Mouse (Mus musculus) adrenal gland, postnatal 4 days (tissue): ENCODE data around the gene Diras1. TPM values are rescaled to one million over a fixed set of nuclear protein-coding genes. Genes with fewer than 3 reads are reported as not detected.

ENCODE experiments used
- DNase-seq, 2 experiments: peaks; one replicate each; pipeline ENCODE4 v3.0.0; 2021 to 2022; ENCODE audit warnings: low spot score in 2 of 2, mixed read lengths in 2 of 2
- total RNA-seq, 2 experiments: library from RNA; stranded (reverse); gene quantifications; 2 replicates each; pipeline ENCODE4 v1.2.3; 2021

The Diras1 gene
- total RNA-seq, 2 experiments from 2014 or later: 2.9 to 3.5 TPM

DNA sequence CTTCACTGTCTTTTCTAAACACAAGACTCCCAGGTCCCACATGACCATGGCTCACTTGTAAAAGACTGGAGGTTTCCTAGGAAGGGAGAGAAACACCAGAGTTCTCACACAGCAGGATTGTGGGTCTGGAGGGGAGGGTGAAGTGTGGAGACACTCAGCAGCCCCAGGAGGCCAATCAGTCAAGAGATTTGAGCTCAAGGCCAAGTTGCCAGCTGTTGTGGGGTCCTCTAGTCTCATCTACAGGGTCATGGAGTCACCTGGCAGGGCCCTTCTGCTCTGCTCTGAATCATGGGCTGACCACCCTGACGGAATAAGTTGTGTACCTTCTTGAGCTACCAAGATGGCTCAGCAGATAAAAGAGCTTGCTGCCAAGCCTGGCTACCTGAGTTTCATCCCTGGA lies 51.7 kb downstream of the Diras1 start:
- DNase-seq: no peak

DNA sequence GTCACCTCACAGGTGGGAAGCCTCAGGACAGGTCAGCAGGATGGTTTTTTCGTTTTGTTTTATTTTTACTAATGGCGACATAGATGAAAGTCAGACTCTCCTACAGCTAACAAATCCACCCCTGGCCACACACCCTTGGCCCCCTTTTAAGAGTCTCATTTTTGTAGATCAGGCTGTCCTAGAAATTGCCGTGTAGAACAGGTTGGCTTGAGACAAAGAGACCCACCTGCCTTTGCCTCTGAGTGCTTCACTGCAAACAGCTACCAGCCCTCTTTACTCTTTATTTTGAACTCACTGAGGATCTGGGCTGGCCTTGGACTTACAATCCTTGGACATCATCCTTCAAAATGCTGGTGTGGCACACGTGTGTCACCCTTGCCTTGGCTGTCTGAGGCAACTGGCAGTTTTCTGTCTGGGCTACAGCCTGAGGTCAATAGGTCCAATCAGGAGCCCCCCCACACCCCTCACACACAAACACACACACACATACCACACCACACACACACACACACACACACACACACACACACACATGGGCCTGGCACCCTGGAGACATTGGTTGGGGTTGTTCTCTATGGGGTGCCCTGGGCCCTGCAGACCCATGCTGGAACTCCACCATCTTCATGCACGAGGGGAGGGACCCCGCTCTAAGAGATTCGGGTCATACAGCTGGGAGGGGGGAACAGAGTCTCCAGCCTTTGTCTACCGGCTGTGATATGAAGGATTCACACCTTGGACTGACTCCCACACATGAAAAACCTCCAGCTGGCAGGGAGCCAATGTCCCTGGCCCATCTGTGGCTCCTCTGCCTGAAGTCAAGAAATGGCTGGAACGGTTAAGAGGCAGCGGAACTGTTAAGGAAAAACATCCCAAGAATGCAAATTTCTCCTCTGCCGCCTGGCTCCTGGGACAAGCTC lies 53.1 kb downstream of the Diras1 start:
- no peak for DNase-seq

DNA sequence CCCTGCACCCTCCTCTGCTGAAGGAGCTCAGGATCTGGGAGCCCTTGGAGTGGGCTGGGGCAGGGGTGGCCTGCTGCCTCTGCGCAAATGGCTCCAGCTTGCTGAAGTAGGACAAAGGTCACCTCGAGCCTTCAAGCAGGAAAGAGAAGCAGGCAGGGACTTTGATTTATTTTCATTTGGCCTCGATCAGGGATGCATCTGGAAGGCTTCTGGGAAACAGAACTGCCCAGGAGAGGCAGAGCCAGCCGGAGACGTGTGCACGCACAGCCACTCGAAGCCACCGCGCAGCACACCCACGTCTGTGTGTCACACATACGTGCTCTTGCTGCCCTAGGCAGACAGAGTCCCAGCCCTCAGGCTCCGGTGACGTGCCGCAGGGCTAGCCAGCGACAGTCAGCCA lies 53.9 kb downstream of the Diras1 start:
- no peak for DNase-seq

DNA sequence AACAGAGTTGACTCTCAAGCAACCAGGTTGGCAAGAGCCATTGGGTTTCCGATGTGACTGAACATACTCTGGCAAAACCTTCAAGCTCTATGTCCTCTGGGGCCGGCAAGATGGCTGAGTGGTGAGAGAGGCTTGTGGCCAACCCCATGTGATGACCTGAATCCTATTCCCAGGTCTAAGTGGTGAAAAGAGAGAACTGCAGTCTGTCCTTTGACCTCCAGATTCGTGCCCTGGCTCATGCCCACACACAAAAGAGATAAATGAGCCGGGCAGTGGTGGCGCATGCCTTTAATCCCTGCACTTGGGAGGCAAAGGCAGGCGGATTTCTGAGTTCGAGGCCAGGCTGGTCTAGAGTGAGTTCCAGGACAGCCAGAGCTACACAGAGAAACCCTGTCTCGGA lies 55.3 kb downstream of the Diras1 start:
- no peak for DNase-seq

Other genes starting within 250 kb of the Diras1 start
- gene Sf3a2, start 227.5 kb downstream of the Diras1 start, total RNA-seq: 10 to 100 TPM; 79.5 to 79.9 TPM
- gene Plekhj1, start 227.0 kb downstream of the Diras1 start, total RNA-seq: 100 to 1,000 TPM in 1 of 2 experiments, 10 to 100 TPM in 1; 93.7 to 105 TPM
- gene Amh, start 220.4 kb downstream of the Diras1 start, total RNA-seq: 1 to 10 TPM in 1 of 2 experiments, under 1 TPM in 1; 0.79 to 1.1 TPM
- gene Jsrp1, start 212.2 kb downstream of the Diras1 start, total RNA-seq: 10 to 100 TPM; 12.7 to 18.4 TPM
- 100 to 1,000 TPM; 668 to 717 TPM for gene Oaz1, start 199.0 kb downstream of the Diras1 start, total RNA-seq
- 1 to 10 TPM; 1.1 to 1.5 TPM for gene Lingo3, start 181.6 kb downstream of the Diras1 start, total RNA-seq
- 10 to 100 TPM; 50.4 to 52.9 TPM for gene Lsm7, start 170.5 kb downstream of the Diras1 start, total RNA-seq
- 10 to 100 TPM; 43.5 to 47.7 TPM for gene Sppl2b, start 170.4 kb downstream of the Diras1 start, total RNA-seq
- gene Tmprss9, start 153.8 kb downstream of the Diras1 start, total RNA-seq: not detected
- gene Timm13, start 124.7 kb downstream of the Diras1 start, total RNA-seq: 100 to 1,000 TPM; 162 to 179 TPM
- gene Lmnb2, start 107.4 kb downstream of the Diras1 start, total RNA-seq: 10 to 100 TPM; 18.5 to 23.1 TPM
- gene Gadd45b, start 95.6 kb downstream of the Diras1 start, total RNA-seq: 10 to 100 TPM; 10.9 to 11.1 TPM
- gene Gng7, start 10.7 kb downstream of the Diras1 start, total RNA-seq: 1 to 10 TPM; 5.4 to 6.7 TPM
- 10 to 100 TPM; 32.9 to 36.3 TPM for gene Slc39a3, start 11.8 kb upstream of the Diras1 start, total RNA-seq
- 100 to 1,000 TPM; 158 to 163 TPM for gene Sgta, start 34.5 kb upstream of the Diras1 start, total RNA-seq
- 10 to 100 TPM; 39.1 to 46.7 TPM for gene Thop1, start 44.4 kb upstream of the Diras1 start, total RNA-seq
- 10 to 100 TPM in 1 of 2 experiments, 1 to 10 TPM in 1; 2.3 to 16.6 TPM for gene Creb3l3, start 73.2 kb upstream of the Diras1 start, total RNA-seq
- gene Map2k2, start 80.3 kb upstream of the Diras1 start, total RNA-seq: 100 to 1,000 TPM; 149 to 157 TPM
- 10 to 100 TPM; 71.8 to 76.6 TPM for gene Zbtb7a, start 109.6 kb upstream of the Diras1 start, total RNA-seq
- 10 to 100 TPM; 34.0 to 34.4 TPM for gene Pias4, start 142.3 kb upstream of the Diras1 start, total RNA-seq
- 1,000 to 10,000 TPM; 1,728 to 1,734 TPM for gene Eef2, start 151.0 kb upstream of the Diras1 start, total RNA-seq
- 10 to 100 TPM; 53.4 to 63.6 TPM for gene Dapk3, start 157.3 kb upstream of the Diras1 start, total RNA-seq
- not detected for gene 4930442H23Rik, start 158.2 kb upstream of the Diras1 start, total RNA-seq
- gene Nmrk2, start 176.4 kb upstream of the Diras1 start, total RNA-seq: under 1 TPM in 1 of 2 experiments, not detected in 1; 0.20 TPM
- 1 to 10 TPM; 5.3 to 5.4 TPM for gene Atcay, start 205.2 kb upstream of the Diras1 start, total RNA-seq
- 10 to 100 TPM; 20.9 to 21.7 TPM for gene Zfr2, start 207.5 kb upstream of the Diras1 start, total RNA-seq
- 1 to 10 TPM; 2.9 to 3.0 TPM for gene Matk, start 227.3 kb upstream of the Diras1 start, total RNA-seq
- gene Mrpl54, start 241.3 kb upstream of the Diras1 start, total RNA-seq: 100 to 1,000 TPM; 107 to 108 TPM
- 10 to 100 TPM; 47.8 to 49.5 TPM for gene Apba3, start 241.3 kb upstream of the Diras1 start, total RNA-seq